Mouse (Mus musculus): ENCODE results near the gene Hnrnpf.

DNA sequence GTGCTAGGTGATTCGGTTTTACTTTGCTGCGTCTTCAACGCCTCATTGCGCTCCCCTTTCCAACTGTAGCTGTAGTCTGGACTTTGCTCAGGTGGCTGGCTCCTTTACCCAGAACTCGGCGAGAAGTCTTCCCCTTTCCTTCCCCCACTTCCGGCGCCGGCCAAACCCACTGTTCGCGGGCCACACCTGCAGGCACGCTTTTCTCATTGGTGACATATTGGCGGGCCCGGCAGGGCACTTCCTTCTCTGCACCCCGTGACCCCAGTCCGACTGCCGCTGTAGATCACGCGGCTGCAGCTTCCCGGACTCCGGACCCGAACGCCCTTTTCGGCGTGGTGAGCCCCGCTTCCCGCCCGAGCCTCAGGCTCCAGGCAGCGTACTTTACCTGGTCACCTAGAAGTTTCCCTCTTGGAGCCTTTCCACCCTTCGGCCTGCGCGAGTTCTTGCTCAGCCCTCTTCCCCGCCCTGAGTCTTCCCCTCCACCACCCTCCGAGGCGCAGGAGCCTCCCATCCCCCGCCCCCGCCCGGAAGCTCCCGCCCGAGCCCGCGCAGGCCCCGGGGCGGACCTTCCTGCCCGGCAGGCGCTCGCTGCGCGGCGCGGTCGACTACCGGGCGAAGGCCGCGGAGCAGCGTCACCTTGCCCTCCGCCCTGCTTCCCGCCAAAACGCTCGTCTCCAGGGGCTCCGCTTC lies 16.8 kb downstream of the Hnrnpf start:
- TF ChIP-seq CTCF (IDR thresholded peaks at IDR 0.05; ENCODE audit: extremely low read depth, insufficient read length, insufficient replicate concordance, low read depth, low read length) = no peak
- peak; percentile 72; the same call in 1 of the 2 replicates for TF ChIP-seq POLR2A (IDR thresholded peaks at IDR 0.05; ENCODE audit: low read depth, low read length)

All from small intestine, adult 2 months (tissue).